Mouse (Mus musculus) myocyte (in vitro differentiated cells): ENCODE measurements around the gene 1810055G02Rik.
A peak's percentile ranks its signal among the peaks of the same experiment; 100 is the strongest.

Experiments used
- E2F4 ChIP-seq: IDR thresholded peaks from one replicate; pipeline ENCODE4 v1.6.1; 2011; ENCODE audit warnings: mild to moderate bottlenecking, control low read depth, moderate library complexity; ENCODE audit not compliant: insufficient read depth
- POLR2A ChIP-seq: IDR thresholded peaks from one replicate; pipeline ENCODE4 v1.6.1; 2011; ENCODE audit warnings: low read depth, mild to moderate bottlenecking, control low read depth, moderate library complexity; ENCODE audit not compliant: insufficient read length
- SRF ChIP-seq: IDR thresholded peaks from one replicate; pipeline ENCODE4 v1.6.1; 2011; ENCODE audit warnings: low read depth; ENCODE audit not compliant: control insufficient read depth, insufficient read length

- TF ChIP-seq E2F4 (no peak), POLR2A (peak; percentile 61), SRF (no peak)
Measured at GRCm38 (mm10) chr19:3686215-3686894, 21.7 kb upstream of the 1810055G02Rik start, which contains the start of gene Lrp5.
